Mouse (Mus musculus) forebrain, postnatal 0 days (tissue): ENCODE data around the gene Cdhr2. TPM values are rescaled to one million over a fixed set of nuclear protein-coding genes. Genes with fewer than 3 reads are reported as not detected.
A peak's percentile ranks its signal among the peaks of the same experiment; 100 is the strongest.

Source experiments
- ATAC-seq: fragments of 200-750 bp; cut with Nextera tagmentation; 2 replicates; pipeline ENCODE4 v1.8.0; 2017; ENCODE audit warnings: mild to moderate bottlenecking, moderate library complexity
- DNase-seq: peaks from one replicate; pipeline ENCODE4 v3.0.0-alpha.2; 2015
- H3K27ac ChIP-seq: fragments of 300-500 bp; sonication (generic); 2 replicates; pipeline ENCODE4 v1.5.1; 2014; ENCODE audit warnings: low read depth, mild to moderate bottlenecking, antibody characterized with exemption, low read length, moderate library complexity, mixed read lengths
- H3K27me3 ChIP-seq: fragments of 300-500 bp; sonication (generic); 2 replicates; pipeline ENCODE4 v1.6.1; 2014; ENCODE audit warnings: mild to moderate bottlenecking, low read length, mixed read lengths; ENCODE audit not compliant: insufficient read depth
- H3K36me3 ChIP-seq: fragments of 300-500 bp; sonication (generic); 2 replicates; pipeline ENCODE4 v1.6.1; 2014; ENCODE audit warnings: mild to moderate bottlenecking, moderate library complexity; ENCODE audit not compliant: insufficient read depth
- H3K4me1 ChIP-seq: fragments of 300-500 bp; sonication (generic); 2 replicates; pipeline ENCODE4 v1.6.1; 2014; ENCODE audit warnings: antibody characterized with exemption; ENCODE audit not compliant: insufficient read depth
- H3K4me2 ChIP-seq: fragments of 300-500 bp; sonication (generic); 2 replicates; pipeline ENCODE4 v1.6.1; 2014; ENCODE audit warnings: low read depth, mild to moderate bottlenecking, moderate library complexity
- H3K4me3 ChIP-seq: fragments of 300-500 bp; sonication (generic); 2 replicates; pipeline ENCODE4 v1.5.1; 2014; ENCODE audit warnings: low read depth, low read length, mixed read lengths
- H3K9ac ChIP-seq: fragments of 300-500 bp; sonication (generic); 2 replicates; pipeline ENCODE4 v1.6.1; 2014; ENCODE audit warnings: mild to moderate bottlenecking
- H3K9me3 ChIP-seq: fragments of 300-500 bp; sonication (generic); 2 replicates; pipeline ENCODE4 v1.6.1; 2016; ENCODE audit warnings: low read length
- CTCF ChIP-seq: sonication (generic); IDR thresholded peaks from 2 replicates; pipeline ENCODE4 v1.5.1; 2016; ENCODE audit warnings: antibody characterized with exemption, control low read depth, low read depth
- WGBS: fragments of 180-500 bp; shearing (Covaris S2); extraction: QIAGEN DNeasy Blood & Tissue Kit; methylation state at CpG from one replicate; pipeline ENCODE4 v1.1.7; 2014; 5-methylcytosine and 5-hydroxymethylcytosine counted together
- polyA plus RNA-seq: library from polyadenylated mRNA; unstranded; fragments of >200 nt; fragmentation: Nextera tagmentation; extraction: Ambion mirVana; gene quantifications from 2 replicates; pipeline ENCODE4 v1.2.1, GENCODE M21; 2015
- total RNA-seq: library from RNA; depleted of rRNA; stranded (reverse); fragments of >200 nt; gene quantifications from 2 replicates; pipeline ENCODE4 v1.2.3, GENCODE M21; 2014

The Cdhr2 gene
- total and polyA plus RNA-seq, 2 experiments from 2014 or later: 0.53 to 0.76 TPM

GRCm38 (mm10) chr13:54685174-54685573 lies 16.1 kb upstream of the Cdhr2 start:
- H3K27ac ChIP-seq: no peak overlapping the region
- no peaks in the 10 kb centered on the region for H3K9me3 ChIP-seq
- peaks cover 18% of the 10 kb centered on the region for H3K4me1 ChIP-seq
- peak overlapping the region; percentile 74 for H3K4me2 ChIP-seq
- DNase-seq: no peak
- H3K27me3 ChIP-seq: no peaks in the 10 kb centered on the region
- peak overlapping the region; percentile 99 for H3K4me3 ChIP-seq
- WGBS: 50% methylated on average over 2 of the region's 2 CpGs
- peak overlapping the region; percentile 33; the same call in 1 of the 2 replicates for H3K9ac ChIP-seq
- ATAC-seq: no peak
- TF ChIP-seq CTCF: peak; percentile 59
- H3K36me3 ChIP-seq: peaks cover 41% of the 10 kb centered on the region

- Histone ChIP-seq H3K9me3 (no peaks in the 10 kb centered on the region), H3K9ac (peak overlapping the region; percentile 99), H3K4me2 (peak overlapping the region; percentile 74), H3K36me3 (peaks cover 28% of the 10 kb centered on the region), H3K4me1 (peaks cover 18% of the 10 kb centered on the region), H3K4me3 (peak overlapping the region; percentile 99), H3K27ac (peak overlapping the region; percentile 99), H3K27me3 (no peaks in the 10 kb centered on the region)
- ATAC-seq (no peak), DNase-seq (no peak)
- no peak for TF ChIP-seq CTCF
- WGBS: 6% methylated on average over 19 of the region's 19 CpGs
Observed at GRCm38 (mm10) chr13:54686139-54687053, 14.9 kb upstream of the Cdhr2 start.

- Histone ChIP-seq H3K9ac (peak overlapping the region; percentile 99), H3K4me3 (peak overlapping the region; percentile 99), H3K27me3 (no peaks in the 10 kb centered on the region), H3K4me1 (peaks cover 19% of the 10 kb centered on the region), H3K4me2 (peak overlapping the region; percentile 74), H3K36me3 (peaks cover 21% of the 10 kb centered on the region), H3K9me3 (no peaks in the 10 kb centered on the region), H3K27ac (peak overlapping the region; percentile 99)
- TF ChIP-seq CTCF: no peak
- DNase-seq (peak; percentile 87), ATAC-seq (peak; percentile 71)
- WGBS: 1% methylated on average over 35 of the region's 35 CpGs
Observed at GRCm38 (mm10) chr13:54687096-54687495, 14.2 kb upstream of the Cdhr2 start.

- ATAC-seq (peak; percentile 93), DNase-seq (peak; percentile 98)
- Histone ChIP-seq H3K27me3 (no peaks in the 10 kb centered on the region), H3K4me1 (peaks cover 26% of the 10 kb centered on the region), H3K27ac (peak overlapping the region; percentile 99), H3K36me3 (peaks cover 14% of the 10 kb centered on the region), H3K9me3 (no peaks in the 10 kb centered on the region), H3K4me2 (peak overlapping the region; percentile 74), H3K9ac (peak overlapping the region; percentile 99), H3K4me3 (peak overlapping the region; percentile 99)
- WGBS: 1% methylated on average over 78 of the region's 82 CpGs
- TF ChIP-seq CTCF: peak; percentile 1; the same call in 1 of the 2 replicates
Observed at GRCm38 (mm10) chr13:54687575-54688424, 13.5 kb upstream of the Cdhr2 start.

- no peaks in the 10 kb centered on the region for H3K27me3 ChIP-seq
- WGBS: 92% methylated on average over 8 of the region's 8 CpGs
Observed at GRCm38 (mm10) chr13:54690151-54690740, 11.0 kb upstream of the Cdhr2 start.

GRCm38 (mm10) chr13:54691737-54692136 lies 9.5 kb upstream of the Cdhr2 start:
- Histone ChIP-seq H3K27me3 (no peaks in the 10 kb centered on the region), H3K9ac (no peak overlapping the region), H3K4me2 (peak overlapping the region; percentile 87; the same call in 1 of the 2 replicates), H3K9me3 (no peaks in the 10 kb centered on the region), H3K36me3 (no peaks in the 10 kb centered on the region; the same call in 1 of the 2 replicates), H3K4me1 (peaks cover 10% of the 10 kb centered on the region; the same call in 1 of the 2 replicates), H3K4me3 (no peak overlapping the region), H3K27ac (no peak overlapping the region)
- no peak for TF ChIP-seq CTCF
- DNase-seq: no peak
- ATAC-seq: no peak

More at GRCm38 (mm10) chr13:54690151-54690740, 11.0 kb upstream of the Cdhr2 start:
- Histone ChIP-seq H3K4me2 (no peak overlapping the region), H3K4me1 (peaks cover 20% of the 10 kb centered on the region), H3K4me3 (no peak overlapping the region), H3K27ac (no peak overlapping the region), H3K9ac (no peak overlapping the region), H3K9me3 (no peaks in the 10 kb centered on the region), H3K36me3 (no peaks in the 10 kb centered on the region; the same call in 1 of the 2 replicates)
- no peak for TF ChIP-seq CTCF
- ATAC-seq (no peak), DNase-seq (no peak)
